Mouse (Mus musculus) liver, postnatal 0 days (tissue): ENCODE results near the gene Msantd3.

ENCODE experiments used
- CTCF ChIP-seq: sonication (generic); IDR thresholded peaks from 2 replicates; pipeline ENCODE4 v1.5.1; 2016; ENCODE audit warnings: antibody characterized with exemption, low read depth
- EP300 ChIP-seq: IDR thresholded peaks from 2 replicates; pipeline ENCODE4 v1.6.1; 2016; ENCODE audit warnings: antibody characterized with exemption, low read depth, mild to moderate bottlenecking

DNA sequence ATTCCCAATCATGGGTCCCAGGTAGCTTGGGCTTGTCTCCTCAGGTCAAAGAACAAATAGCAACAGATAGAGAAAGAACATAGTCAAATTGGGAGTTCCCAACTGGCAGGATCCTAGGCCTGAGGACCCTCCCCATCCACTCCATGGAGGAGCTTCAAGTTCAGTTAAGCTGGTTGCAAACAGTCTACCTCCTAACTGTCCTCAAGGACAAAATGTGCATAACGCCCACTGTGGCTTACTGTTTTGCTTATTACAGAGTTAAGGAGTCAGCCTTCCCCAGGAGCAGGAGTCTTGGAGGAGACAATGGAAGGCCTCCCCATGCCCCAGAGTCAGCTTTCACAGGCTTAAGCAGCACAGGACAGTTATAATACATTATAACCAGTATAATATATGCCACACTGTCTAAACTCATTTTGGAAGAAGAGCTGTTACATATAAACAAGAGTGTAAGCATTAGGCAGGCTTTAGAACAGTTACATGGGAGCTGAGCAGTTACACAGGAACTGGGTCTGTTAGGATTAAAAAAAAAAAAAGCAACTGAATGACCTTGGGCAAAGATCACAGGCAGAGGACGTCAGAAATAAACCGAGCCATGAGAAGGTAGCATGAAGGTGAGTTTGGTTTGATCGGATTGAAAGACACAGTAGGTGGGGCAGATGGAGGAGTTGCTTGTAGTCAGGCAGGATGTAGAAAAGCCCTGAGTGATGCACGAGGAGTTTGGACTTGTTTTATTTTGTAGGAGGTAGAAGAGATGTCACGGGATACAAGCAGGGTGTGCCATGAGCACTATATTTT is 3.5 kb downstream of the Msantd3 start:
- TF ChIP-seq EP300 (no peak), CTCF (no peak)
